Mouse (Mus musculus) kidney, postnatal 0 days (tissue): ENCODE measurements around the gene Lman1l. TPM values are rescaled to one million over a fixed set of nuclear protein-coding genes. Genes with fewer than 3 reads are reported as not detected.

Source experiments
- ATAC-seq: fragments of 200-750 bp; cut with Nextera tagmentation; replicated peaks from 2 replicates; pipeline ENCODE4 v1.8.0; 2017; ENCODE audit warnings: low read depth, moderate number of reproducible peaks, moderate TSS enrichment, moderate library complexity; ENCODE audit not compliant: low FRiP score
- DNase-seq: peaks from one replicate; pipeline ENCODE4 v3.0.0-alpha.2; 2016; ENCODE audit warnings: low spot score
- H3K27ac ChIP-seq: fragments of 300-500 bp; sonication (generic); 2 replicates; pipeline ENCODE4 v1.5.1; 2014; ENCODE audit warnings: mild to moderate bottlenecking
- H3K27me3 ChIP-seq: fragments of 300-500 bp; sonication (generic); 2 replicates; pipeline ENCODE4 v1.6.1; 2014; ENCODE audit warnings: low read length, mixed read lengths; ENCODE audit not compliant: insufficient read depth
- H3K36me3 ChIP-seq: fragments of 300-500 bp; sonication (generic); 2 replicates; pipeline ENCODE4 v1.6.1; 2014; ENCODE audit warnings: low read length, mixed read lengths; ENCODE audit not compliant: insufficient read depth
- H3K4me1 ChIP-seq: fragments of 300-500 bp; sonication (generic); replicated peaks from 2 replicates; pipeline ENCODE4 v1.6.1; 2014; ENCODE audit warnings: antibody characterized with exemption, low read length, mixed read lengths; ENCODE audit not compliant: insufficient read depth
- H3K4me2 ChIP-seq: fragments of 300-500 bp; sonication (generic); 2 replicates; pipeline ENCODE4 v1.6.1; 2014; ENCODE audit warnings: mild to moderate bottlenecking, low read length, moderate library complexity, mixed read lengths
- H3K4me3 ChIP-seq: fragments of 300-500 bp; sonication (generic); replicated peaks from 2 replicates; pipeline ENCODE4 v1.5.1; 2014; ENCODE audit warnings: low read depth, low read length
- H3K9ac ChIP-seq: fragments of 300-500 bp; sonication (generic); 2 replicates; pipeline ENCODE4 v1.6.1; 2014; ENCODE audit warnings: low read depth, low read length
- H3K9me3 ChIP-seq: fragments of 300-500 bp; sonication (generic); replicated peaks from 2 replicates; pipeline ENCODE4 v1.6.1; 2016; ENCODE audit warnings: low read length, inconsistent platforms, mixed read lengths
- CTCF ChIP-seq: IDR thresholded peaks from 2 replicates; pipeline ENCODE4 v1.5.1; 2016; ENCODE audit warnings: antibody characterized with exemption, low read depth, mild to moderate bottlenecking, moderate library complexity
- WGBS: fragments of 180-500 bp; shearing (Covaris S2); extraction: QIAGEN DNeasy Blood & Tissue Kit; methylation state at CpG from one replicate; pipeline ENCODE4 v1.1.7; 2014; 5-methylcytosine and 5-hydroxymethylcytosine counted together
- polyA plus RNA-seq: library from polyadenylated mRNA; unstranded; fragments of >200 nt; fragmentation: Nextera tagmentation; extraction: Ambion mirVana; gene quantifications from 2 replicates; pipeline ENCODE4 v1.2.1, GENCODE M21; 2015

The Lman1l gene
- polyA plus RNA-seq, result not detected in 2 replicates

DNA sequence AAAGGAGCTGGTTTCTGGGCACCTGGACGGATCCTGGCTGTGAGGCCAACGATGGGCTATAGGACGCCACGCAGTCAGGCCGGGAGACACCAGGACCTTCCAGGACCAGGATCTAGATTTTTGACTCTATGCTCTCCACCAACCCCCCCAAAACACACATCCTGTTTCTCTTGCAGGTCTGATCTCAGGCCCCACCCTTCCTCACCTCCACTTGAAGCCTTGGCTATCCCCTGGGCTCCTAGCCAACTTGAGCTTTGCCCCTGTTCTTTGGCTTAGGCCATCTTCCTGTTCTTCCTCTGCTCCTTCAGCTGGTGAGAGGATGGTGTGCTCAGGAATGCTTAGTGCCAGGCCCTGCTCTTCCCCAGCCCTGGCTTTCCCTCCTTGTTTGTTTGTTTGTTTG lies at the start of gene Lman1l:
Gene Lman1l, minus strand, starts transcription at position 101 of the 400 bp plus-strand sequence.
- H3K9me3 ChIP-seq, result no peaks in the 10 kb centered on the region
- TF ChIP-seq CTCF, result no peak
- DNase-seq, result no peak
- 78% methylated on average over 5 of the region's 5 CpGs for WGBS
- H3K27ac ChIP-seq, result no peak within 1 kb of the TSS
- H3K4me3 ChIP-seq, result no peak within 1 kb of the TSS
- no peaks in the 10 kb centered on the region for H3K27me3 ChIP-seq
- H3K9ac ChIP-seq, result no peak within 1 kb of the TSS
- ATAC-seq, result no peak
- H3K4me2 ChIP-seq, result no peak within 1 kb of the TSS
- no peaks in the 10 kb centered on the region for H3K4me1 ChIP-seq
- no peaks in the 10 kb centered on the region for H3K36me3 ChIP-seq

DNA sequence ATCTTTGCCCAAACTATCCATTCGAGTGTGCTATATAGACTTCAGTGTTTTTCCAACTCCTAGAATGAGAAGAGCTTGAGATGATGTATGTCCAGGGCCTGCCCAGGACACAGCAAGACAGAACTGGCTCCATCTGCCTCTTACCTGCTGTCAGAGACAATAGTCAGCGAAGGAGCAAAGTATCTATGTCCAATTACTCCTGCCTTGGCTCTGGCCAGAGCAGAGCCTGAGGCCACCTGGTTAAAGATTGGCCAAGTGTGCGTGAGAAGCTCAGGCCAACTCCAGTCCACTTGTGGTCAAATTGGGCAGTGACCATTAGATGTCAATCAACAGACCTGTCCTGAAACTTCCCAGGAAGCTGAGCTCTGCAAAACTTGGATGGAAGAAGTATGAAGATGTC lies 49.0 kb upstream of the Lman1l start:
- Histone ChIP-seq H3K9me3 (no peaks in the 10 kb centered on the region), H3K4me2 (no peak overlapping the region), H3K4me1 (0 out of 2 replicates have a peak, but pooled peaks cover 5% of the 10 kb centered on the region), H3K4me3 (no peak overlapping the region), H3K9ac (no peak overlapping the region), H3K36me3 (no peaks in the 10 kb centered on the region), H3K27me3 (no peaks in the 10 kb centered on the region), H3K27ac (no peak overlapping the region)
- ATAC-seq (peak; percentile 80), DNase-seq (no peak)
- TF ChIP-seq CTCF, result no peak
- 66% methylated on average over 3 of the region's 3 CpGs for WGBS

DNA sequence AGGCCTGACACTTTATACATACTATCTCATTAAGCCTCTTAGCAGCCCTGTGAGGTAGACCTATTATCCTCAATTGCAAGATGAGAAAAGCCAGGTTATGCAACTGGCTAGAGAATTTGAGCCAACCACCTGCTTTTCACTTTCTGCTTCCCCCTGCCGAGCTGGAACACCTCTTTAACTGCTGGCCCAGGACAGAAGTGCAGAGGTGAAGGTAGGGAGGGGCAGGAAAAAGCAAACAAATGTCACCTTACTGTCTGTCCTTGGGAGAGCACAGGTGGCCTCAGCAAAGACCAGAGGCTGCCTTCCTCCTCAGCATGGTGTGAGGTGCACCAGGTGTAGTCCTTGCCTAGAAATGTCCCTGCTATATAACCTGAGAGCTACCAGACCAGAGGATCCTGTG lies 47.7 kb upstream of the Lman1l start:
- ATAC-seq, result no peak
- no peaks in the 10 kb centered on the region for H3K9me3 ChIP-seq
- no peak overlapping the region for H3K27ac ChIP-seq
- no peaks in the 10 kb centered on the region for H3K27me3 ChIP-seq
- no peak for TF ChIP-seq CTCF
- no peak for DNase-seq
- no peak overlapping the region for H3K4me2 ChIP-seq
- H3K36me3 ChIP-seq, result no peaks in the 10 kb centered on the region
- H3K4me3 ChIP-seq, result no peak overlapping the region
- WGBS, result 20% methylated on average over 1 of the region's 1 CpGs
- 0 out of 2 replicates have a peak, but pooled peaks cover 5% of the 10 kb centered on the region for H3K4me1 ChIP-seq
- no peak overlapping the region for H3K9ac ChIP-seq

DNA sequence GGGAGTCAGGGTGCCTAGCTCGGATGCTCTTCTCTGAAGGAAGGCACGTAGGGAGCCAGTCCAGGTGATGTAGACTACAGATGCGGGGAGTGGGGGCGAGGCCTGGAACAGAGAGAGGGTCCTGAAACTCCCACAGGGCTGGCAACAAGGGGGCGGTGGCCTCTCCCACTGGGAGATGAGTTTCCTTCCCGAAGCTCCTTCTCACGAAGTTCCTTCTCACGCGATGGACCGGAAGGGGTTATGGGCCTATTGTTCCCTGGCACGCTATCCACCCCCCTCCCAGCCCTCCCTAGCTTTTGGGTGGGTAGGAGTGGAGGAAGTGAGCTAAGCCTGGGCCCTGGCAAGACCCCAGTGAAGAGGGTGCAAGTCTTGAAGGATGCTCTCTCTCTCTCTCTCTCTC lies 47.2 kb upstream of the Lman1l start:
- WGBS, result 49% methylated on average over 10 of the region's 11 CpGs
- Histone ChIP-seq H3K27ac (no peak overlapping the region), H3K4me2 (no peak overlapping the region), H3K9me3 (no peaks in the 10 kb centered on the region), H3K9ac (no peak overlapping the region), H3K36me3 (no peaks in the 10 kb centered on the region), H3K4me1 (0 out of 2 replicates have a peak, but pooled peaks cover 5% of the 10 kb centered on the region), H3K4me3 (no peak overlapping the region), H3K27me3 (no peaks in the 10 kb centered on the region)
- DNase-seq (no peak), ATAC-seq (no peak)
- TF ChIP-seq CTCF, result no peak

DNA sequence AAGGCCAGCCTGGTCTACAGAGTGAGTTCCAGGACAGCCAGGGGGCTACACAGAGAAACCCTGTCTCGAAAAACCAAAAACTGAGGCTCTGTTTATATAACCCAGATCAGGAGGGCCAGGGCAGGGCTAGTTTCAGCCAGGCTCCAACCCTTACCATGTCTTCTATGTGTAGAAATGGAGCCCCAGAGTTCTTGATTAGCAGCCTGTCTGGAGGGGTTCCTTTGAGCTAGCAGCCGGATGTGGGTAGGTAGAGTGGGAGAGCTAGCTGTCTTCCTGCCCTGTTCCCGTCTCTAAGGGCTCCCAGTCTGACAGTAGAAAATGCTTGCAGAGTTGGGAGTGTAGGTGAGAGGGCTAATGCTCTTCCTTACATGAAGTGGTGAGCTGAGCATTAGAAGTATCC lies 46.6 kb upstream of the Lman1l start:
- Histone ChIP-seq H3K36me3 (no peaks in the 10 kb centered on the region), H3K9ac (no peak overlapping the region), H3K4me3 (no peak overlapping the region), H3K27ac (no peak overlapping the region), H3K4me1 (0 out of 2 replicates have a peak, but pooled peaks cover 5% of the 10 kb centered on the region), H3K4me2 (no peak overlapping the region), H3K9me3 (no peaks in the 10 kb centered on the region), H3K27me3 (no peaks in the 10 kb centered on the region)
- TF ChIP-seq CTCF, result no peak
- ATAC-seq, result no peak
- 71% methylated on average over 3 of the region's 3 CpGs for WGBS
- no peak for DNase-seq

DNA sequence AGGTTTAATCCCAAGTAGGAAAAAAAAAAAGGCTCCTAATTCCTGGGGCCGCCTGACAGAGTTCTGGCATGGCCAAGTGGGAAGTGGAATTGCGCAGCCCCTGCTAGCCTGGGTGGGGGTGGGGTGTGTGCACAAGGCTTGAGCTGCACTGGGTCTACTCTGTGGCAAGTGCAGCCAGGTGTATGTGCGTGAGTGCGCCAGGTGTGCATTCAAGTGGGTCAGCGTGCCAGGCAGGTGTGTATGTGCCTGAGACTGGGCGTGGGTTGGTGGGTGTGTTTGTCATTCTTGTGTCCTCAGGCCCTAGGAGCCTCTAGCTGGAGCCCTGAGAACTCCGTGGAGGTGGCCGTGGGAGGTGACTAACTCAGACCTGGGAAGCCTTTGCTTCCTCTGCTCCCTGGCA lies 46.0 kb upstream of the Lman1l start:
- Histone ChIP-seq H3K27ac (no peak overlapping the region), H3K4me2 (no peak overlapping the region), H3K4me3 (no peak overlapping the region), H3K36me3 (no peaks in the 10 kb centered on the region), H3K4me1 (0 out of 2 replicates have a peak, but pooled peaks cover 5% of the 10 kb centered on the region), H3K9me3 (no peaks in the 10 kb centered on the region), H3K9ac (no peak overlapping the region), H3K27me3 (no peaks in the 10 kb centered on the region)
- 66% methylated on average over 8 of the region's 8 CpGs for WGBS
- TF ChIP-seq CTCF, result no peak
- ATAC-seq (no peak; the same call in 1 of the 2 replicates), DNase-seq (no peak)

DNA sequence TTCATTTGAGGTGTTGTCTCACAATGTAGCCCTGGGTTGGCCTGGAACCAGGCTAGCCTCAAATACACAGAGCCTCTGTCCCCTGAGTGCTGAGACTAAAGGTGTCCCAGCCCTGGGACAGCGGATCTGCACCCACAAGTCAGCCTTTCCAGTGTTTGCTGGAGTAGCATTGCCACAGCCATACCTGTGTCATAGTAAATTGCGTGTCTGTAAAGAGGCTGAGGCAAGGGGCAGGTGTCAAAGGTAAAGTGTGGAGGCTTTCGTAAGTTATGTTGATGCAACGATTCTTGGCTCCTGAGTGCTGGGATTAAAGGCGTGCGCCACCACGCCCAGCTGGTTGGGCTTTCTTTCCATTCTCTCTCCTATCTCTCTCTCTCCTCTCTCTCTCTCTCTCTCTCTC lies 44.0 kb upstream of the Lman1l start:
- Histone ChIP-seq H3K4me3 (no peak overlapping the region), H3K9ac (no peak overlapping the region), H3K4me1 (0 out of 2 replicates have a peak, but pooled peaks cover 5% of the 10 kb centered on the region), H3K9me3 (no peaks in the 10 kb centered on the region), H3K4me2 (no peak overlapping the region), H3K36me3 (no peaks in the 10 kb centered on the region), H3K27me3 (no peaks in the 10 kb centered on the region), H3K27ac (no peak overlapping the region)
- ATAC-seq, result no peak
- no peak for TF ChIP-seq CTCF
- WGBS, result 57% methylated on average over 7 of the region's 7 CpGs
- DNase-seq, result no peak
